Mouse (Mus musculus) erythroblast, adult 5-6 weeks (primary cell): ENCODE results near the gene Hectd4. TPM values are rescaled to one million over a fixed set of nuclear protein-coding genes. Genes with fewer than 3 reads are reported as not detected.

Experiments
- ATAC-seq: replicated peaks from 2 replicates; pipeline ENCODE4 v1.8.0; 2016; ENCODE audit warnings: moderate number of reproducible peaks, mild to moderate bottlenecking, moderate TSS enrichment, inconsistent platforms; ENCODE audit not compliant: poor library complexity, low FRiP score, severe bottlenecking
- total RNA-seq, 2 experiments: library from RNA; stranded (forward) in 1 of 2; stranded (reverse) in 1 of 2; fragments of 150-400 nt in 1 of 2; fragments of 200-764, 138-1000 nt in 1 of 2; gene quantifications; 2 replicates each; pipeline versions ENCODE4 v1.2.3 to v1.2.4; 2015 to 2017; ENCODE audit warnings: low replicate concordance in 2 of 2

Gene Hectd4
- total RNA-seq, 2 experiments from 2014 or later = 374 to 587 TPM

GRCm38 (mm10) chr5:121410975-121411374 is 191.0 kb downstream of the Hectd4 start:
- ATAC-seq = no peak

Other genes with a start within 250 kb of the Hectd4 start
- not detected in 2 replicates for gene Rph3a, start 210.1 kb upstream of the Hectd4 start, total RNA-seq (2015; ENCODE audit: low replicate concordance)
- not detected in 2 replicates for gene Rph3a, start 210.1 kb upstream of the Hectd4 start, total RNA-seq (2017; ENCODE audit: low replicate concordance)
- 8.3 and 8.6 TPM in 2 replicates for gene Ptpn11, start 28.8 kb upstream of the Hectd4 start, total RNA-seq (2015; ENCODE audit: low replicate concordance)
- gene Ptpn11, start 28.8 kb upstream of the Hectd4 start, total RNA-seq (2017; ENCODE audit: low replicate concordance) = 23.6 and 26.5 TPM in 2 replicates
- 559 and 902 TPM in 2 replicates for gene Rpl6, start 15.7 kb upstream of the Hectd4 start, total RNA-seq (2015; ENCODE audit: low replicate concordance)
- gene Rpl6, start 15.7 kb upstream of the Hectd4 start, total RNA-seq (2017; ENCODE audit: low replicate concordance) = 408 and 598 TPM in 2 replicates
- 19.4 and 30.3 TPM in 2 replicates for gene Trafd1, start 165.4 kb downstream of the Hectd4 start, total RNA-seq (2015; ENCODE audit: low replicate concordance)
- gene Trafd1, start 165.4 kb downstream of the Hectd4 start, total RNA-seq (2017; ENCODE audit: low replicate concordance) = 19.3 and 26.5 TPM in 2 replicates
- gene Naa25, start 177.7 kb downstream of the Hectd4 start, total RNA-seq (2015; ENCODE audit: low replicate concordance) = 7.9 and 10.4 TPM in 2 replicates
- gene Naa25, start 177.7 kb downstream of the Hectd4 start, total RNA-seq (2017; ENCODE audit: low replicate concordance) = 14.2 and 16.6 TPM in 2 replicates
- not detected in 2 replicates for gene Tmem116, start 231.7 kb downstream of the Hectd4 start, total RNA-seq (2015; ENCODE audit: low replicate concordance)
- gene Tmem116, start 231.7 kb downstream of the Hectd4 start, total RNA-seq (2017; ENCODE audit: low replicate concordance) = 0.42 and 1.4 TPM in 2 replicates
- gene Erp29, start 232.3 kb downstream of the Hectd4 start, total RNA-seq (2015; ENCODE audit: low replicate concordance) = 37.8 and 44.6 TPM in 2 replicates
- gene Erp29, start 232.3 kb downstream of the Hectd4 start, total RNA-seq (2017; ENCODE audit: low replicate concordance) = 76.1 and 121 TPM in 2 replicates